8 mouse cellular contexts compared by ENCODE assay signal in genomic region chr4:118429215-118429895, GRCm38 (mm10). TPM values are rescaled to one million over a fixed set of nuclear protein-coding genes. Genes with fewer than 3 reads are reported as not detected.
A peak's percentile ranks its signal among the peaks of the same experiment; 100 is the strongest.
DNase-seq lines count a peak whose midpoint lies in the region; ATAC-seq and TF ChIP-seq lines count a peak whose summit lies in the region.

No protein-coding gene starts in this region.

- peak overlapping the region; percentile 96; the same call in 1 of the 2 replicates for H3K4me2 ChIP-seq in hindbrain, postnatal 0 days (ENCODE audit: low read depth, low read length)
- H3K4me2 ChIP-seq in liver, embryonic 13.5 days = peak overlapping the region; percentile 98

- no peak for DNase-seq in spleen, adult 2 months (ENCODE audit: low read depth in 1 of 2, low spot score in 2 of 2)
- DNase-seq in spleen, adult 18-20 months = no peak
- no peak for DNase-seq in hindbrain, postnatal 0 days (ENCODE audit: low spot score)
- no peak for DNase-seq in liver, embryonic 13.5 days
- DNase-seq in urinary bladder, postnatal 25 days (ENCODE audit: low spot score) = peak; percentile 54
- DNase-seq in layer of hippocampus, adult 8-10 months (ENCODE audit: low spot score in 2 of 2) = no peak
- no peak for DNase-seq in embryo, embryonic 11 days
- DNase-seq in layer of hippocampus, postnatal 36 days = no peak

- WGBS in spleen, adult 2 months = 65% methylated on average over 7 of the region's 7 CpGs
- 68% methylated on average over 7 of the region's 7 CpGs for WGBS in hindbrain, postnatal 0 days
- 18% methylated on average over 7 of the region's 7 CpGs for WGBS in liver, embryonic 13.5 days (ENCODE audit: insufficient replicate concordance)

- 0 out of 2 replicates have a peak overlapping the region, but pooled peaks have one; percentile 57 for H3K9ac ChIP-seq in hindbrain, postnatal 0 days (replicated peaks; ENCODE audit: low read length)
- peak overlapping the region; percentile 89 for H3K9ac ChIP-seq in liver, embryonic 13.5 days

- H3K9me3 ChIP-seq in hindbrain, postnatal 0 days (ENCODE audit: low read length) = no peaks in the 10 kb centered on the region
- no peaks in the 10 kb centered on the region for H3K9me3 ChIP-seq in liver, embryonic 13.5 days (replicated peaks)

- no peak for TF ChIP-seq CTCF in spleen, adult 2 months (IDR thresholded peaks at IDR 0.05; ENCODE audit: extremely low read depth, insufficient read depth, insufficient read length, insufficient replicate concordance)
- no peak for TF ChIP-seq CTCF in hindbrain, postnatal 0 days (IDR thresholded peaks at IDR 0.05; ENCODE audit: low read depth)

- peaks cover 11% of the 10 kb centered on the region for H3K4me1 ChIP-seq in spleen, adult 2 months (ENCODE audit: control insufficient read depth, insufficient read depth, insufficient read length)
- peaks cover 15% of the 10 kb centered on the region for H3K4me1 ChIP-seq in hindbrain, postnatal 0 days (ENCODE audit: insufficient read depth, low read length)
- H3K4me1 ChIP-seq in liver, embryonic 13.5 days (replicated peaks) = peaks cover 99% of the 10 kb centered on the region

- TF ChIP-seq POLR2A in spleen, adult 2 months (IDR thresholded peaks at IDR 0.05; ENCODE audit: low read depth, low read length) = no peak

- peak overlapping the region; percentile 75; the same call in 1 of the 2 replicates for H3K4me3 ChIP-seq in spleen, adult 2 months (ENCODE audit: extremely low read depth, insufficient read depth, insufficient read length)
- H3K4me3 ChIP-seq in hindbrain, postnatal 0 days (ENCODE audit: low read length) = no peak overlapping the region
- H3K4me3 ChIP-seq in liver, embryonic 13.5 days (replicated peaks) = peak overlapping the region; percentile 78

- peaks cover 16% of the 10 kb centered on the region for H3K36me3 ChIP-seq in spleen, adult 2 months (ENCODE audit: control insufficient read depth, insufficient read depth, low read length)
- H3K36me3 ChIP-seq in hindbrain, postnatal 0 days (ENCODE audit: insufficient read depth, low read length) = peaks cover 12% of the 10 kb centered on the region
- H3K36me3 ChIP-seq in liver, embryonic 13.5 days = peaks cover 48% of the 10 kb centered on the region

- H3K27me3 ChIP-seq in spleen, adult 2 months (ENCODE audit: control insufficient read depth, insufficient read depth, low read length) = no peaks in the 10 kb centered on the region
- no peaks in the 10 kb centered on the region for H3K27me3 ChIP-seq in hindbrain, postnatal 0 days (ENCODE audit: insufficient read depth, low read length)
- H3K27me3 ChIP-seq in liver, embryonic 13.5 days = no peaks in the 10 kb centered on the region

- no peak overlapping the region for H3K27ac ChIP-seq in spleen, adult 2 months (ENCODE audit: insufficient read depth, low read length)
- no peak overlapping the region for H3K27ac ChIP-seq in hindbrain, postnatal 0 days
- H3K27ac ChIP-seq in liver, embryonic 13.5 days = peak overlapping the region; percentile 93

- ATAC-seq in hindbrain, postnatal 0 days = no peak
- no peak for ATAC-seq in liver, embryonic 13.5 days (ENCODE audit: low read depth)

RNA-seq across cellular contexts. Expression of gene Elovl1, which starts 1.5 kb away (rescaled TPM):
- polyA plus RNA-seq in spleen, adult 2 months (2012; rRNA removed) = 105 and 130 TPM in 2 replicates
- total RNA-seq in hindbrain, postnatal 0 days (2014; rRNA removed) = 31.1 and 35.9 TPM in 2 replicates
- polyA plus RNA-seq in hindbrain, postnatal 0 days (2015; fragmentation: Nextera tagmentation; extraction: Ambion mirVana) = 32.9 and 34.2 TPM in 2 replicates
- 106 and 107 TPM in 2 replicates for polyA plus RNA-seq in liver, embryonic 13.5 days (2015; fragmentation: Nextera tagmentation; extraction: Ambion mirVana)
- total RNA-seq in layer of hippocampus, adult 8-10 months (2022) = 10 to 100 TPM; 25.4 to 28.1 (median 27.1) TPM
- 10 to 100 TPM; 26.4 to 28.5 TPM for total RNA-seq in layer of hippocampus, postnatal 36 days (2021)

RNA-seq across cellular contexts. Expression of gene Cdc20, which starts 7.8 kb away (rescaled TPM):
- polyA plus RNA-seq in spleen, adult 2 months (2012; rRNA removed) = 24.0 and 32.3 TPM in 2 replicates
- 38.2 and 40.7 TPM in 2 replicates for total RNA-seq in hindbrain, postnatal 0 days (2014; rRNA removed)
- polyA plus RNA-seq in hindbrain, postnatal 0 days (2015; fragmentation: Nextera tagmentation; extraction: Ambion mirVana) = 36.3 and 41.6 TPM in 2 replicates
- polyA plus RNA-seq in liver, embryonic 13.5 days (2015; fragmentation: Nextera tagmentation; extraction: Ambion mirVana) = 210 and 211 TPM in 2 replicates
- 1 to 10 TPM in 1 of 4 experiments, under 1 TPM in 3; 0.29 to 1.4 (median 0.57) TPM for total RNA-seq in layer of hippocampus, adult 8-10 months (2022)
- total RNA-seq in layer of hippocampus, postnatal 36 days (2021) = 1 to 10 TPM in 1 of 2 experiments, under 1 TPM in 1; 0.82 to 1.5 TPM

RNA-seq across cellular contexts. Expression of gene Med8, which starts 20.2 kb away (rescaled TPM):
- 18.1 and 21.8 TPM in 2 replicates for polyA plus RNA-seq in spleen, adult 2 months (2012; rRNA removed)
- 33.5 and 48.8 TPM in 2 replicates for total RNA-seq in hindbrain, postnatal 0 days (2014; rRNA removed)
- 100 and 102 TPM in 2 replicates for polyA plus RNA-seq in hindbrain, postnatal 0 days (2015; fragmentation: Nextera tagmentation; extraction: Ambion mirVana)
- polyA plus RNA-seq in liver, embryonic 13.5 days (2015; fragmentation: Nextera tagmentation; extraction: Ambion mirVana) = 97.4 and 107 TPM in 2 replicates
- total RNA-seq in layer of hippocampus, adult 8-10 months (2022) = 10 to 100 TPM; 54.8 to 59.6 (median 56.1) TPM
- total RNA-seq in layer of hippocampus, postnatal 36 days (2021) = 10 to 100 TPM; 54.6 to 61.5 TPM

RNA-seq across cellular contexts. Expression of gene Szt2, which starts 20.3 kb away (rescaled TPM):
- 47.0 and 48.1 TPM in 2 replicates for polyA plus RNA-seq in spleen, adult 2 months (2012; rRNA removed)
- 22.4 and 23.1 TPM in 2 replicates for total RNA-seq in hindbrain, postnatal 0 days (2014; rRNA removed)
- polyA plus RNA-seq in hindbrain, postnatal 0 days (2015; fragmentation: Nextera tagmentation; extraction: Ambion mirVana) = 4.2 and 5.2 TPM in 2 replicates
- polyA plus RNA-seq in liver, embryonic 13.5 days (2015; fragmentation: Nextera tagmentation; extraction: Ambion mirVana) = 2.0 TPM in 2 replicates
- total RNA-seq in layer of hippocampus, adult 8-10 months (2022) = 10 to 100 TPM; 34.8 to 56.1 (median 42.5) TPM
- total RNA-seq in layer of hippocampus, postnatal 36 days (2021) = 10 to 100 TPM; 35.7 to 40.8 TPM

RNA-seq across cellular contexts. Expression of gene Mpl, which starts 28.0 kb away (rescaled TPM):
- polyA plus RNA-seq in spleen, adult 2 months (2012; rRNA removed) = 10.2 and 10.4 TPM in 2 replicates
- not detected in 2 replicates for total RNA-seq in hindbrain, postnatal 0 days (2014; rRNA removed)
- polyA plus RNA-seq in hindbrain, postnatal 0 days (2015; fragmentation: Nextera tagmentation; extraction: Ambion mirVana) = 0.18 TPM in 1 of 2 replicates, not detected in the other
- 10.8 and 10.9 TPM in 2 replicates for polyA plus RNA-seq in liver, embryonic 13.5 days (2015; fragmentation: Nextera tagmentation; extraction: Ambion mirVana)
- total RNA-seq in layer of hippocampus, adult 8-10 months (2022) = under 1 TPM in 1 of 4 experiments, not detected in 3; 0.21 TPM
- not detected for total RNA-seq in layer of hippocampus, postnatal 36 days (2021)

Comparison
In these comparisons a context has a peak if more than half of its experiments do, and no peak if none do; other contexts are left out.
1. RNA of gene Cdc20, which starts 7.8 kb away (total RNA-seq): 38.2 to 40.7 TPM in hindbrain, postnatal 0 days; 0.82 to 1.5 TPM in layer of hippocampus, postnatal 36 days and 0.29 to 1.4 TPM in layer of hippocampus, adult 8-10 months; every median in the first group is over 10 times any median in the second.